Mouse (Mus musculus) bone marrow macrophage, adult 2 months (primary cell): Measurements from ENCODE around the gene Kirrel2.

ENCODE experiments used
- CTCF ChIP-seq: IDR thresholded peaks from 2 replicates; pipeline ENCODE4 v1.5.1; 2012; ENCODE audit warnings: low read depth, mild to moderate bottlenecking, low read length, moderate library complexity
- POLR2A ChIP-seq: IDR thresholded peaks from 2 replicates; pipeline ENCODE4 v1.6.1; 2012; ENCODE audit warnings: mild to moderate bottlenecking, low read depth, low read length, borderline replicate concordance

GRCm38 (mm10) chr7:30463568-30463967 is 6.1 kb upstream of the Kirrel2 start:
- TF ChIP-seq POLR2A (no peak), CTCF (no peak)
